Mouse (Mus musculus) heart, adult 11 months (tissue): ENCODE data around the gene Ceacam16.

Source experiments
- DNase-seq: peaks from one replicate; pipeline ENCODE4 v3.0.0; 2022

Ceacam16 gene

GRCm38 (mm10) chr7:19815296-19816223 lies 45.5 kb downstream of the Ceacam16 start:
- DNase-seq, result no peak

DNA sequence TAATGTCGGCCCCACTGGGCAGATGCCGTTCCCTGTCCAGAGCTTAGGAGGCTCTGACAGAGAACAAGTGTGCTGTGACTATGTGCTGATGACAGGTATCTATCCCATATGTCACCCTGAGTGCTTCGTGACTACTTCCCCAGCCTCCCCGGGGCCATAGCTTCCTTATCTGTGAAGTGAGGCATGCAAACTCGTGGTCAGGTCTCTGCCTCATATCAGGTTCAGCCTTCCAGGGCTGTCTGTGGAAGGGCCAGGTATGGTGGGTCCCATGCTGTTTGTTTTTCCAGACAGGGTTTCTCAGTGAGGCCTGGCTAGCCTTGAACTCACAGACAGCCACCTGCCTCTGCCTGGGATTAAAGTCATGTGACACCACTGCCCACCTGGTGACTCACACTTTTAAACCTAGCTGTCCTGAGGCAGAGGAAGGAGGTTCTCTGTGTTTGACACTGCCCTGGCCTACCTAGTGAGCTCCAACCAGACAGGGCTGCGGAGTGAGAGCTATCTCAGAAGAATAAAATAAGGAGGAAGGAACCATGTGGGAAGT lies 47.4 kb downstream of the Ceacam16 start:
- no peak for DNase-seq

- DNase-seq, result no peak
These were observed 47.9 kb downstream of the Ceacam16 start for GRCm38 (mm10) chr7:19813161-19813560.

GRCm38 (mm10) chr7:19811114-19811513 lies 50.0 kb downstream of the Ceacam16 start:
- DNase-seq, result peak; percentile 94

- DNase-seq, result peak; percentile 95
These were observed 51.7 kb downstream of the Ceacam16 start for GRCm38 (mm10) chr7:19809369-19809768.

DNA sequence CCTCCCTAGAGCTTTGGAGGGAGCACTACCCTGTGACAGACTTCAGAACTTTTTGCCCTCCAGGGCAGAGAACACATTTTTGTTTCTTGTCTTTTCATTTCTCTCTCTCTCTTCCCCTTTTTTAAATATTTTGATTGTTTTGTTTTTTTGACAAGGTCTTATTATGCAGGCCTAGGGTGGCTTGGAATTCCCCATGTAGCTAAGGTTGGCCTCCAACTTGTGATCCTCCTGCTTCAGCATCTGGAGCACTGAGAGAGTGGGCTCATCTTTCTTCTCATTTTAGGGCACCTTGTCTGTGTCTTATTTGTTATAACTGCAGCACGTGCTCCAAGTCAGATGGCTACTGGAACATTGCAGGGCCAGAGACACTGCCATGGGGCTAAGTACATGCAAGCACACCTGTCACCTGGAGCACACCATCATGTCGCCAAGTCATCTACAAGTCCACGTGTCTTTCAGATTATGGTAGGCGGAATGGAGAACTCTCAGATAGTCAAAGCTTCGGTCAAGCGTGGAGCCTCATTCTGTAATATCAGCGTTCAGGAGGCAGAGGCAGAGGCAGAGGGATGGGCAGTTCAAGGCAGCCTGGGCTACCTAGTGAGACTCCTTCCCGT lies 54.6 kb downstream of the Ceacam16 start:
- DNase-seq, result no peak

- DNase-seq, result peak; percentile 95
These were observed 58.1 kb downstream of the Ceacam16 start for GRCm38 (mm10) chr7:19802995-19803394.
